Mouse (Mus musculus) ES-E14 (cell line): ENCODE measurements at regions not wholly inside any gene's neighbourhood (a gene's known extent, or its start where the extent isn't known, plus 50 kb on each side); places are given as distances from the start of the nearest gene placed in this dataset.

ENCODE experiments used
- DNase-seq: peaks from one replicate; pipeline ENCODE4 v3.0.0-alpha.2; 2013; ENCODE audit warnings: low read depth, low spot score
- H3K27ac ChIP-seq: 2 replicates; pipeline ENCODE4 v1.5.1; 2012; ENCODE audit warnings: low read depth, mild to moderate bottlenecking, low read length, moderate library complexity, mixed read lengths; ENCODE audit not compliant: poor library complexity, insufficient read depth, severe bottlenecking
- H3K36me3 ChIP-seq: 2 replicates; pipeline ENCODE4 v1.6.1; 2012; ENCODE audit warnings: mild to moderate bottlenecking, low read length, moderate library complexity, mixed read lengths; ENCODE audit not compliant: control insufficient read depth, poor library complexity, insufficient read depth, severe bottlenecking
- H3K4me1 ChIP-seq, 2 experiments: fragments of 150-350 bp in 1 of 2; sonication (generic) in 1 of 2; 2 replicates each; pipeline ENCODE4 v1.6.1; 2012; ENCODE audit warnings: low read length in 2 of 2, mild to moderate bottlenecking in 1 of 2, mixed read lengths in 1 of 2; ENCODE audit not compliant: control insufficient read depth in 2 of 2, insufficient read depth in 2 of 2, poor library complexity in 1 of 2
- H3K4me3 ChIP-seq, 2 experiments: fragments of 150-350 bp in 1 of 2; sonication (generic) in 1 of 2; 2 replicates each; pipeline ENCODE4 v1.5.1; 2012; ENCODE audit warnings: low read length in 2 of 2, low read depth in 1 of 2, mild to moderate bottlenecking in 1 of 2, mixed read lengths in 1 of 2; ENCODE audit not compliant: insufficient read depth in 1 of 2, poor library complexity in 1 of 2, severe bottlenecking in 1 of 2
- H3K9ac ChIP-seq: 2 replicates; pipeline ENCODE4 v1.6.1; 2012; ENCODE audit warnings: low read depth, mild to moderate bottlenecking, low read length, mixed read lengths; ENCODE audit not compliant: poor library complexity, insufficient read depth, severe bottlenecking
- H3K9me3 ChIP-seq: fragments of 150-350 bp; sonication (generic); 2 replicates; pipeline ENCODE4 v1.6.1; 2012; ENCODE audit warnings: low read depth, mild to moderate bottlenecking, low read length; ENCODE audit not compliant: control insufficient read depth, insufficient read depth
- CHD2 ChIP-seq: IDR thresholded peaks from 2 replicates; pipeline ENCODE4 v1.6.1; 2014; ENCODE audit warnings: mild to moderate bottlenecking, low read depth, low read length, inconsistent platforms
- HCFC1 ChIP-seq: IDR thresholded peaks from 2 replicates; pipeline ENCODE4 v1.6.1; 2012; ENCODE audit warnings: low read length, inconsistent platforms, borderline replicate concordance; ENCODE audit not compliant: insufficient read depth
- MAFK ChIP-seq: IDR thresholded peaks from 2 replicates; pipeline ENCODE4 v1.6.1; 2014; ENCODE audit warnings: mild to moderate bottlenecking, low read depth, low read length, inconsistent platforms; ENCODE audit not compliant: insufficient read depth
- ZC3H11A ChIP-seq: IDR thresholded peaks from 2 replicates; pipeline ENCODE4 v1.6.1; 2012; ENCODE audit warnings: low read depth, mild to moderate bottlenecking, inconsistent platforms, low read length, borderline replicate concordance
- ZNF384 ChIP-seq: IDR thresholded peaks from 2 replicates; pipeline ENCODE4 v1.6.1; 2012; ENCODE audit warnings: low read depth, low read length, inconsistent platforms
- in situ Hi-C, 2 experiments: fragments of 600-800 bp; cut with MboI; formaldehyde crosslinking; loops; one replicate each; pipeline ENCODE4 v1.15.1; 2025; ENCODE audit warnings: low sequenced_read_pairs in 2 of 2, inconsistent platforms in 1 of 2; ENCODE audit not compliant: unreplicated experiment in 2 of 2

DNA sequence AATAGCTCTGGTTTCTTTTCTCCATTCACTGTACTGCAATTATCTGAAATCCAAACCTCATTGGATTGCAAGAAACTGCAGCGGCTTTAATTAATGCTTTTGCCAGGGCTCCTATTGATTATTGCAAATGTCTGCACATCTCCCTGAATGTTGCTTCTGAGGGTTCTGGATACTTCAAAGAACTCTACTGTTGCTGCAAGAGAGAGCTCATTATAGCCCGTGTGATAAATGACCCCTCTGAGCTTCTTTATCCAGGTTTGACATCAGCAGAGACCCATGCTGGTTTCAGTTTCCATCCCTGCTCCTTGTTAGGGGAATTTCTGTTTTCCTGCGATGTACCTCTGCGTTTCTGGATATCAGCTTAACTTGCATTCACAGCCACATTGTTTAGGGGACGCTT lies 78.4 kb upstream of the Nav3 start:
- TF ChIP-seq CHD2: no peak
- TF ChIP-seq ZC3H11A: no peak
- no peak for TF ChIP-seq HCFC1
- no peak for TF ChIP-seq ZNF384
- TF ChIP-seq MAFK: no peak
- H3K4me3 ChIP-seq: no peak overlapping the region
- H3K9ac ChIP-seq: no peak overlapping the region
- no peak overlapping the region for H3K27ac ChIP-seq
- no peaks in the 10 kb centered on the region for H3K4me1 ChIP-seq
- no peaks in the 10 kb centered on the region for H3K9me3 ChIP-seq
- in situ Hi-C loops: no loop called here
- DNase-seq: no peak
- H3K36me3 ChIP-seq: no peaks in the 10 kb centered on the region

DNA sequence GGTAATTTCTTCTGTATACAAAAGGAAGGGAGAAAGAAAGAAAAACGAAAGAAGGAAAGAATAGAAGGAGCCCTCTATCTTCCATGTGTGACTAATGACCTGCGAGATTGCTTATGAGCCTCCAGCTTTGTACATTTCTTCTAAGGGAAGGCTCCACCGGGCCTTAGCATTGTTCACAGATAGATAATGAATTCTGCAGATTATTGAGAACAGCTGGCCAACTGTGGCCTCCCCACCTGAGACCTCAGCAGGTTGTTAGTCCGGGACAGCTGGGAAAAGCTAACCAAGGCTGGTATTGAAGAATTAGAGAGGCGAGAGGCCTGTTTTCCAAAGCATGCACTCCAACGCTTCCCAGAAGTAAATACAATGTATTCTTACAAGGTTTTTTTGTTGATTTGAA lies 86.7 kb upstream of the Nav3 start:
- TF ChIP-seq ZC3H11A: no peak
- no peak for TF ChIP-seq CHD2
- no peak for TF ChIP-seq HCFC1
- TF ChIP-seq MAFK: no peak
- Histone ChIP-seq H3K4me1 (no peaks in the 10 kb centered on the region), H3K27ac (no peak overlapping the region), H3K9ac (no peak overlapping the region), H3K36me3 (no peaks in the 10 kb centered on the region), H3K4me3 (no peak overlapping the region), H3K9me3 (no peaks in the 10 kb centered on the region)
- no peak for DNase-seq
- in situ Hi-C loops: no loop called here

DNA sequence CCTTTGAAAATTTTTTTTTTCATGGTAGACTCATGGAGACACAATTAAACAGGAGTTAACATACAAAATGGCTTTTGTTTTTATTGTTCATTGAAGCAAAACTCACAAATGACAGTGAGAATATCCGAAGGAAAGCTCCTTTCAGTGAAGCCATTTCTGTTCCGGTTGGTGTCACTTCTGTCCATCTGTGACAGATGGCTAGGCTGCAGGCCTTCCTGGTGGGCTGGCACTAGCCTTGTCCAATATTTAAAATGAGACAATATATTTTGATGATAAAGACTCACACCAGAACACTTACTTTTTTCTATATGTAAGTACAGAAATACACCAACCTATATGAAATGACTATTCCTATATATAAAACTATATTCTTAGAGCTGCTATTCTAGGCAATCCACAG lies 92.4 kb upstream of the Nav3 start:
- Histone ChIP-seq H3K9ac (no peak overlapping the region), H3K4me1 (no peaks in the 10 kb centered on the region), H3K9me3 (no peaks in the 10 kb centered on the region), H3K27ac (no peak overlapping the region), H3K36me3 (no peaks in the 10 kb centered on the region), H3K4me3 (no peak overlapping the region)
- in situ Hi-C loops: no loop called here
- TF ChIP-seq MAFK (no peak), CHD2 (no peak), ZC3H11A (no peak), HCFC1 (no peak), ZNF384 (no peak)
- DNase-seq: no peak

DNA sequence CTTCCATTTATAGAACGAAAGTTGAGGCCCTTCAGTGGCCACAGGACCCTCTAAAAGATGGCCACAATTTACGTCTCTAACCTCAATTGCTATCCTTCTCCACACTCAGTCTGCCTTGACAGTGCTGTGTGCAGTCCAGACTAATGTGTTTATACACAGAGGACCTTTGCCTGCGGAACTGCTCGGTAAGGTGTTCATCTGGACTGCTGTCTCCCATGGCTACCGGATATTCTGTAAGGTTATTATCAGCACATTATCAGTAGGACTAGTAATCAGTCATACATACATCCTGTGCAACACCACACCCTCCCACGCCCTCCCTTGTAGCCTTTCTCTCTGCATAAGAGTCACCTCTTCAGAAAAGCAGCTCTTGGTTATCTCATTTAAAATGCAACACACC lies 98.0 kb upstream of the Nav3 start:
- in situ Hi-C loops: no loop called here
- DNase-seq: no peak
- no peak for TF ChIP-seq MAFK
- no peak for TF ChIP-seq HCFC1
- no peak for TF ChIP-seq ZNF384
- no peak for TF ChIP-seq CHD2
- no peak for TF ChIP-seq ZC3H11A
- H3K9ac ChIP-seq: no peak overlapping the region
- no peak overlapping the region for H3K27ac ChIP-seq
- H3K36me3 ChIP-seq: no peaks in the 10 kb centered on the region
- H3K9me3 ChIP-seq: no peaks in the 10 kb centered on the region
- no peaks in the 10 kb centered on the region for H3K4me1 ChIP-seq
- H3K4me3 ChIP-seq: no peak overlapping the region

DNA sequence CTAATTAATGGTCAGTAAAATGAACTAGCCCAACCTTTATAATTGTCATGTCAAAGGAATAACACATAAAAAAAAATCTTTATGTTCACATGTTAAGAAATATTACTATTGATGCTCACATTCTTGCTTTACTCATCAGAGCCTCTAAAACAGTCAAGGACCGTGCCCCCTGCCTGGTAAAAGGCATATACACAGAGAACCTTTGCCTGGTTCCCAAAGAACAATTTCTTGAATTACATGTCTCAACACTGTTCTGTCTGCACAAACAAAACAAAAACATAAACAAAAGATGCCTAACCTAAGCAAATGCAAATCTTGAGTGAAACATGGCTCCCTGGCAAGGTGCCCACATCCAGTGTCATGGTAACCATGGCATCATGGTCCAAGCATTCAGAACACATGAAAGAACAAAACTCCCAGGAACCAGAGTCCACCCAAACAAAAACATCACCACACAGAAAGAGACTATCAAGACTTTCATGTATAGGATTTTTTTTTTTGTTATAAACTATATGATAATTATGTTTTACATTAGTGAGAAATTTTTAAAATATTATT lies 100.4 kb upstream of the Nav3 start:
- in situ Hi-C loops: no loop called here
- TF ChIP-seq HCFC1 (no peak), MAFK (no peak), CHD2 (no peak), ZC3H11A (no peak), ZNF384 (no peak)
- no peaks in the 10 kb centered on the region for H3K4me1 ChIP-seq
- DNase-seq: no peak
- no peak overlapping the region for H3K4me3 ChIP-seq
- no peak overlapping the region for H3K9ac ChIP-seq
- H3K36me3 ChIP-seq: no peaks in the 10 kb centered on the region
- H3K27ac ChIP-seq: no peak overlapping the region
- H3K9me3 ChIP-seq: no peaks in the 10 kb centered on the region
